Mouse (Mus musculus) WW6 (cell line): Measurements from ENCODE around the gene Gnat1.
A peak's percentile ranks its signal among the peaks of the same experiment; 100 is the strongest.
"Not testable (repeated sequence)": the region's sequence is repeated elsewhere in the genome, so short reads cannot be mapped to it uniquely, and the experiment has no call there.

ENCODE experiments used
- DNase-seq: peaks from one replicate; pipeline ENCODE4 v3.0.0-alpha.2; 2013; ENCODE audit warnings: low read depth, low spot score

Gnat1 gene

GRCm38 (mm10) chr9:107700114-107700571 is 20.6 kb upstream of the Gnat1 start:
- DNase-seq = no peak

GRCm38 (mm10) chr9:107699376-107699980 is 20.0 kb upstream of the Gnat1 start:
- no peak for DNase-seq

- no peak for DNase-seq
Observed at GRCm38 (mm10) chr9:107698611-107699190, 19.2 kb upstream of the Gnat1 start.

GRCm38 (mm10) chr9:107697811-107698521 is 18.5 kb upstream of the Gnat1 start:
- no peak for DNase-seq

GRCm38 (mm10) chr9:107696845-107697610 is 17.5 kb upstream of the Gnat1 start:
- DNase-seq = no peak

GRCm38 (mm10) chr9:107696106-107696479 is 16.6 kb upstream of the Gnat1 start:
- DNase-seq = no peak

GRCm38 (mm10) chr9:107695441-107696105 is 16.1 kb upstream of the Gnat1 start:
- no peak for DNase-seq

- no peak for DNase-seq
Observed at GRCm38 (mm10) chr9:107694627-107695026, 15.1 kb upstream of the Gnat1 start.

GRCm38 (mm10) chr9:107693433-107693987 is 14.0 kb upstream of the Gnat1 start:
- DNase-seq = no peak

- DNase-seq = no peak
Observed at GRCm38 (mm10) chr9:107692785-107693184, 13.3 kb upstream of the Gnat1 start.

- no peak for DNase-seq
Observed at GRCm38 (mm10) chr9:107690391-107690790, 10.9 kb upstream of the Gnat1 start.

- no peak for DNase-seq
Observed at GRCm38 (mm10) chr9:107688939-107689338, 9.4 kb upstream of the Gnat1 start.

GRCm38 (mm10) chr9:107688415-107688814 is 8.9 kb upstream of the Gnat1 start:
- no peak for DNase-seq

- DNase-seq = no peak
Observed at GRCm38 (mm10) chr9:107685231-107685981, 5.9 kb upstream of the Gnat1 start.

GRCm38 (mm10) chr9:107682405-107682804 is 2.9 kb upstream of the Gnat1 start:
- no peak for DNase-seq

GRCm38 (mm10) chr9:107678861-107679260 is 651 bp downstream of the Gnat1 start:
- no peak for DNase-seq

GRCm38 (mm10) chr9:107677819-107678526 is 1.5 kb downstream of the Gnat1 start:
- not testable (repeated sequence) for DNase-seq

- peak; percentile 80 for DNase-seq
Observed at GRCm38 (mm10) chr9:107677091-107677784, 2.3 kb downstream of the Gnat1 start.

GRCm38 (mm10) chr9:107676302-107676701 is 3.2 kb downstream of the Gnat1 start:
- no peak for DNase-seq
